Mouse (Mus musculus) hindbrain, embryonic 15.5 days (tissue): ENCODE results near the gene Cnot6l. TPM values are rescaled to one million over a fixed set of nuclear protein-coding genes. Genes with fewer than 3 reads are reported as not detected.

Experiments
- ATAC-seq: fragments of 200-750 bp; cut with Nextera tagmentation; 2 replicates; pipeline ENCODE4 v1.8.0; 2017; ENCODE audit warnings: low read depth, moderate number of reproducible peaks, moderate TSS enrichment; ENCODE audit not compliant: low FRiP score
- H3K27ac ChIP-seq: fragments of 300-500 bp; sonication (generic); replicated peaks from 2 replicates; pipeline ENCODE4 v1.5.1; 2015; ENCODE audit warnings: mild to moderate bottlenecking, inconsistent platforms
- H3K27me3 ChIP-seq: fragments of 300-500 bp; sonication (generic); 2 replicates; pipeline ENCODE4 v1.6.1; 2015; ENCODE audit warnings: control low read depth, inconsistent platforms
- H3K36me3 ChIP-seq: fragments of 300-500 bp; sonication (generic); 2 replicates; pipeline ENCODE4 v1.6.1; 2015; ENCODE audit warnings: control low read depth, inconsistent platforms
- H3K4me1 ChIP-seq: fragments of 300-500 bp; sonication (generic); replicated peaks from 2 replicates; pipeline ENCODE4 v1.6.1; 2015; ENCODE audit warnings: control low read depth, inconsistent platforms
- H3K4me2 ChIP-seq: fragments of 300-500 bp; sonication (generic); 2 replicates; pipeline ENCODE4 v1.6.1; 2015; ENCODE audit warnings: moderate library complexity, mild to moderate bottlenecking, inconsistent platforms
- H3K4me3 ChIP-seq: fragments of 300-500 bp; sonication (generic); 2 replicates; pipeline ENCODE4 v1.5.1; 2015; ENCODE audit warnings: mild to moderate bottlenecking, inconsistent platforms
- H3K9ac ChIP-seq: fragments of 300-500 bp; sonication (generic); 2 replicates; pipeline ENCODE4 v1.6.1; 2015; ENCODE audit warnings: inconsistent platforms
- H3K9me3 ChIP-seq: fragments of 300-500 bp; sonication (generic); 2 replicates; pipeline ENCODE4 v1.6.1; 2016; ENCODE audit warnings: control low read depth, inconsistent platforms
- WGBS: fragments of 180-500 bp; shearing (Covaris S2); methylation state at CpG from one replicate; pipeline ENCODE4 v1.1.7; 2015; 5-methylcytosine and 5-hydroxymethylcytosine counted together
- polyA plus RNA-seq: library from polyadenylated mRNA; unstranded; fragments of >200 nt; fragmentation: Nextera tagmentation; extraction: Ambion mirVana; gene quantifications from 2 replicates; pipeline ENCODE4 v1.2.1, GENCODE M21; 2015

Cnot6l gene
- polyA plus RNA-seq, 1 experiment from 2014 or later: 12.1 TPM

GRCm38 (mm10) chr5:96039188-96039840 is 124.7 kb downstream of the Cnot6l start:
- 68% methylated on average over 5 of the region's 5 CpGs for WGBS
- no peak overlapping the region for H3K4me3 ChIP-seq
- H3K9ac ChIP-seq: no peak overlapping the region
- H3K36me3 ChIP-seq: no peaks in the 10 kb centered on the region
- ATAC-seq: no peak
- no peaks in the 10 kb centered on the region for H3K27me3 ChIP-seq
- H3K27ac ChIP-seq: no peak overlapping the region
- H3K4me1 ChIP-seq: no peaks in the 10 kb centered on the region
- no peak overlapping the region for H3K4me2 ChIP-seq
- H3K9me3 ChIP-seq: no peaks in the 10 kb centered on the region

- 48% methylated on average over 8 of the region's 8 CpGs for WGBS
Observed at GRCm38 (mm10) chr5:96037684-96038121, 126.3 kb downstream of the Cnot6l start.

GRCm38 (mm10) chr5:96036125-96036672 is 127.8 kb downstream of the Cnot6l start:
- H3K9me3 ChIP-seq: no peaks in the 10 kb centered on the region
- H3K9ac ChIP-seq: no peak overlapping the region
- no peaks in the 10 kb centered on the region for H3K36me3 ChIP-seq
- H3K4me3 ChIP-seq: no peak overlapping the region
- H3K4me1 ChIP-seq: no peaks in the 10 kb centered on the region
- ATAC-seq: no peak
- no peak overlapping the region for H3K27ac ChIP-seq
- H3K4me2 ChIP-seq: no peak overlapping the region
- no peaks in the 10 kb centered on the region for H3K27me3 ChIP-seq
- WGBS: 64% methylated on average over 7 of the region's 7 CpGs

More at GRCm38 (mm10) chr5:96037684-96038121, 126.3 kb downstream of the Cnot6l start:
- H3K4me1 ChIP-seq: no peaks in the 10 kb centered on the region
- H3K9ac ChIP-seq: no peak overlapping the region
- H3K27ac ChIP-seq: no peak overlapping the region
- no peak overlapping the region for H3K4me2 ChIP-seq
- no peak overlapping the region for H3K4me3 ChIP-seq
- peak; percentile 71; the same call in 1 of the 2 replicates for ATAC-seq
- H3K9me3 ChIP-seq: no peaks in the 10 kb centered on the region
- no peaks in the 10 kb centered on the region for H3K27me3 ChIP-seq
- no peaks in the 10 kb centered on the region for H3K36me3 ChIP-seq

GRCm38 (mm10) chr5:96034101-96034500 is 129.9 kb downstream of the Cnot6l start:
- H3K4me3 ChIP-seq: no peak overlapping the region
- no peaks in the 10 kb centered on the region for H3K9me3 ChIP-seq
- H3K4me1 ChIP-seq: no peaks in the 10 kb centered on the region
- H3K27me3 ChIP-seq: no peaks in the 10 kb centered on the region
- WGBS: 19% methylated on average over 1 of the region's 1 CpGs
- no peaks in the 10 kb centered on the region for H3K36me3 ChIP-seq
- no peak overlapping the region for H3K27ac ChIP-seq
- ATAC-seq: no peak
- H3K4me2 ChIP-seq: no peak overlapping the region
- H3K9ac ChIP-seq: no peak overlapping the region

- H3K27me3 ChIP-seq: no peaks in the 10 kb centered on the region
- no peak overlapping the region for H3K9ac ChIP-seq
- no peak overlapping the region for H3K27ac ChIP-seq
- no peaks in the 10 kb centered on the region for H3K36me3 ChIP-seq
- H3K9me3 ChIP-seq: no peaks in the 10 kb centered on the region
- no peak for ATAC-seq
- 84% methylated on average over 2 of the region's 2 CpGs for WGBS
- no peak overlapping the region for H3K4me3 ChIP-seq
- H3K4me1 ChIP-seq: no peaks in the 10 kb centered on the region
- H3K4me2 ChIP-seq: no peak overlapping the region
Observed at GRCm38 (mm10) chr5:96029821-96030220, 134.2 kb downstream of the Cnot6l start.

Other genes with a start within 250 kb of the Cnot6l start
- gene Cxcl13, start 207.2 kb downstream of the Cnot6l start, polyA plus RNA-seq: 0.30 and 0.37 TPM in 2 replicates
- gene Mrpl1, start 45.3 kb upstream of the Cnot6l start, polyA plus RNA-seq: 14.6 and 16.8 TPM in 2 replicates
- 7.1 TPM in 2 replicates for gene Fras1, start 209.8 kb upstream of the Cnot6l start, polyA plus RNA-seq